Mouse (Mus musculus) kidney, postnatal 25 days (tissue): ENCODE measurements around the gene Ift122.

Experiments used
- DNase-seq, 2 experiments: peaks; one replicate each; pipeline ENCODE4 v3.0.0; 2021; ENCODE audit warnings: mixed read lengths in 2 of 2

Ift122 gene

DNA sequence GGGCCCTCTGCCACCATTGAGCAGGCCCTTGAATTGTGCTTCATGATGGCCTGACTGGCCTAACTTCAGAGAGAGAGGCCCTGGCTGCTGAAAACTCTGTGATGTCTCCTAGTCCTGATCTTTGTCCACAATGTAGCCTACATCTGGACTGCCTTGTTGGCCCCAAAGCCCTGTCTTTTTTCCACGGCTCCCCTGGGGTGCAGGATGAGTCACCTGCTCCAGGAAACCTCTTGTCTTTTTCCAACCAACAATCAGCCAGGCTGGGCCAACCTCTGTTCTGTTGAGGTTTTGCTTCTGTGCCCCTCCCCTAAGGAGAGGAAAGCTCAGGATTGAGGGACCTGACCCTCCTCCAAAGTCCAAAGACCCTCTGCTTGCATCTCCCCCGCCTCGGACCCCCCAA lies 108.5 kb downstream of the Ift122 start:
- DNase-seq = no peak

GRCm38 (mm10) chr6:115962439-115963085 lies 109.3 kb downstream of the Ift122 start:
- no peak for DNase-seq

DNA sequence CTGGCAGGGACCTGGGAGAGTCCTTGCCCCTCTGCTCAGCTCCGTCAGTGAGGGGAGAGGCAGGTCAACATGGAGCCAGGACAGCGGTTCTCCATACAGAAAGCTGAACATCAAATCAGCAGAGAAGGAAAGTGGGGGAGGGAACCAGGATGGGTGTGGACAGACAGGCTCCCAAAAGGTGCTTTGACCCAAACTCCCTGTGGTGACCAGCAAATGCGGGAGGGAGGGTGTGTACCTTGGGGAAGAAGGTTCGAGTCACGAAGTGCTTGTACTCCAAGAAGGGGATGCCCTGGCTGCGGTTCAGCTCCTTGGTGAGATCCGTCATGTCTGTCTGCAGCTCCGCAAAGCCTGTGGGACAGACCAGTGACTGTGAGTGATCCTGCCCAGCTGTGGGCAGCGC lies 110.4 kb downstream of the Ift122 start:
- DNase-seq = peak in 1 of 2 experiments; percentile 56

DNA sequence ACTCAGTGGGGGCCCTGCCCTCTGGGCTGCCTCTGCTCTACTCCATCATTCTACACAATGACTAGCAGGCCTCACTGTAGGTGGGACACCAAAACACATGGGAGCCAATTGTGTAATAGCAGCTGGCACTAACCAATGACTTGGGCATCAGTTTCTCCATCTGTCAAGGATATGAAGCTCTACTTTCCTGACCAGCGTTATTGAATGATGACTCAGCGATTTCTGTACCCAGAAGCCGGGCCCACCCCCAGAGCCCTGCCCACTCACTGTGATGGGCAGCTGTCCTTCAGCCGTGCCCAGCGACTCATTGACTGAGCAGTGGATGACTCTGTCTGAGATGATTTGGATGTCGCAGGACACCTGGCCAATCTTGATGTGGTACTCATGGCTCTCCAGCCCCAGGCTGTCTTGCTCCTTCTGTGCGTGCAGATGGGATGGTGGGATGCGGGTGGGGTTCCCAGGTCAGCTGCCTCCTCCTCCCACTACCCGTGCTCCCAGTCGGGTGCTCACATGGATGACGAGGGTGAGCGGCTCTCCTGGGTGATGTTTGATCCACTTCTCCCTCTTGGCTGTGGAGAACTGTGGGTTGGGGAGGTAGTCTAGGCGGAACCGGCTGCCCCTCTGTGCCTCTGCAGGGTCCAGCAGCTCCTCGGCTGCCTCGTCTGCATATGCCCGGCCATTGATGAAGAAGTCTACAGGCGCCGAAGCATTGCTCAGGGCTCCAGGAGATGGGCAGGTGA lies 113.1 kb downstream of the Ift122 start:
- DNase-seq = no peak

DNA sequence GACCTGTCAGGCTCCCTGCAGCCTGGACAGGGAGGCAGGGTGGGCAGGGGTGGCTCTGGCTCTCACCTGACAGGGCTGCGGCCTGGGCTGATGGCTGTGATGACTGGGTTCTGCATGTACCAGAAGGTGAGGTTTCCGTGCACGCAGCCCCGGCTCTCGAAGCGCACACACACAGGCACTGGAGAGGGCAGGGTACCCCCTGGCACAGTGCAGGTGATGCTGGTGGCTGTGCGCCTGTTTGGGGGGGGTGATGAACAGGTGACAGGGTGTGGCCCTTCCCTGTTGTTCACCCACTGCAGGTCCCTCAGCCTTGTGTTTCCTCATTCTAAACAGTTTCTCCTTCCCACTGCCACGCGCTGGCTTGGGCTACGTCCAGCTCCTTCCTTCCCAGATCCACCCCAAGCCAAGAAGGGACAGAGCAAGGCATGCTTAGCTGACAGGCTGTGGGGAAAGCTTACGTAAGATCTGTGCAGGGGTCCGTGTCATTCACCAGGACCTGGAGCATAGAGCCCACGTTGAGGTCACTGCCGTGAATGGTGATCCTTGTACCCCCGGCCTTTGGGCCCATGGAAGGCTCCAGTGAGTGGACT lies 114.1 kb downstream of the Ift122 start:
- DNase-seq = no peak

DNA sequence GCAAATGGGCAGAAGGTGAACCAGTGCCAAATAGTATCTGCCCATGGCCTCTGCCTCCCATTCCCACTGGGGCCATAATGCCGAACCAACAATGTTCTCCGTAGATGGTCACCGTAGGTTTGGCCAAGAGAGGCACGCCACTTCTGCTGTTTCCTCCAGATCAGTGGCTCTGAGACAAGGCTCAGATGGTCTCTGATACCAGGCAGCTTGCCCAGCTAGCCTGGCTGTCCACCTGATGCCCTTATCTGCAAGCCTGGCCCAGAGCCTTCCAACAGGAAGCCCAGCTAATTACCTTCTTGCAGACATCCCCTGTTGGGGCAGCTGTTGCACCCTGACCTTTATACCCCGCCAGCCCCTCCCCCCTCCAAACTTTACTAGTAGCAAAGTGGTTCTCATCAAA lies 114.8 kb downstream of the Ift122 start:
- DNase-seq = no peak

DNA sequence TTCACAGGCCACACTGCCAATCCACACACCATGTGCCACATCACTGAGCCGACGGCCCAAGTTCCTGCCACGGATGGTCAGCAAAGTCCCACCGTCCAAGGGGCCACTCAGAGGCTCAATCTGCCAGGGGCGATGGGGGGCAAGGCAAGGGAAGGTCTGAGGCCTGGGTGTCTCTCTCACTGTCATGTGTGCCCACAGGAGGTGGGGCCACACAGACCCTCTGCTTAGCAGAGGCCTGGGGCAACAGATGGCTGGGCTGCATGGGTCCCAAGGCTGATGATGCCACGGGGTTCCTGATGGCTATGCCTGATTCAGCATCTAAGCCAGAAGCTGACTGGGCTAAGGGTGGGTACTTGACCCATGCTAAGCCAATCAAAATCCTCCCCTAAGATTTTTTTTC lies 115.4 kb downstream of the Ift122 start:
- no peak for DNase-seq

DNA sequence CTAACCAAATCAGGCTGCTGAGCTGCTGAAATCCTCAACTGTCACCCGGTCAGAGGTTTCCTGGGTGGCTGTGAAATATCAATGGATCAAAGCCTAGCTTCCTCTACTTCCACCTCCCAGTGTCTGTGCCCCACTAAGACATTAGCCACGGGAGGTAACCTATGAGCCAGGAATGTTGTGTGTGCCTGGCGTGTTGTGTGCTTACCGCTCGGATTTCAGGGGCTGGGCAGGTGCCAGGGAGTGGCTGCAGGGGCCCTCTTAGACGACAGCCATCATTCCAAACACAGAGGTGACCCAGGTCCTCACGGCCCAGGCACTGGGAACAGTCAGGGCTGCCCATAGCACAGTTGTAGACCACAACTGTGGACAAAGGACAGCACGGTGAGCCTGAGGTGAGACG lies 115.8 kb downstream of the Ift122 start:
- DNase-seq = no peak

DNA sequence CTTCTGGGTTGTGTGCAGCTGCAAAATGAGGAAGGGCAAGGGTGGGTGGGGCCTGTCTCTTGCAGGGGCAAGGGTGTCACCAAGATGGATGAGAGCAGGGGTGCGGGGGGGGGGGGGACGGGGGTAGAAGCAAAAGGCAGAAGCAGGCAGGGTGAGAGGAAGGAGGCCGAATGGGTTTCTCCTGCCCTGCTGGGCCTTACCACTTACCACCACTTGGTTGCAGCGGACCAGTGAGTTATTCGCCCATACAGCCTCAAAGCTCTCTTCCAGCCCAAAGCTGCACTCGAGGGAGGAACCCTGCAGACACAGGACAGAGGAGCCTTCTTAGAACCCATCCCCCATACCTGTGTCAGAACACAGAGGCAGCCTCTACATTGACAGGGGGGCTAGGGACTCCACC lies 116.7 kb downstream of the Ift122 start:
- DNase-seq = no peak

DNA sequence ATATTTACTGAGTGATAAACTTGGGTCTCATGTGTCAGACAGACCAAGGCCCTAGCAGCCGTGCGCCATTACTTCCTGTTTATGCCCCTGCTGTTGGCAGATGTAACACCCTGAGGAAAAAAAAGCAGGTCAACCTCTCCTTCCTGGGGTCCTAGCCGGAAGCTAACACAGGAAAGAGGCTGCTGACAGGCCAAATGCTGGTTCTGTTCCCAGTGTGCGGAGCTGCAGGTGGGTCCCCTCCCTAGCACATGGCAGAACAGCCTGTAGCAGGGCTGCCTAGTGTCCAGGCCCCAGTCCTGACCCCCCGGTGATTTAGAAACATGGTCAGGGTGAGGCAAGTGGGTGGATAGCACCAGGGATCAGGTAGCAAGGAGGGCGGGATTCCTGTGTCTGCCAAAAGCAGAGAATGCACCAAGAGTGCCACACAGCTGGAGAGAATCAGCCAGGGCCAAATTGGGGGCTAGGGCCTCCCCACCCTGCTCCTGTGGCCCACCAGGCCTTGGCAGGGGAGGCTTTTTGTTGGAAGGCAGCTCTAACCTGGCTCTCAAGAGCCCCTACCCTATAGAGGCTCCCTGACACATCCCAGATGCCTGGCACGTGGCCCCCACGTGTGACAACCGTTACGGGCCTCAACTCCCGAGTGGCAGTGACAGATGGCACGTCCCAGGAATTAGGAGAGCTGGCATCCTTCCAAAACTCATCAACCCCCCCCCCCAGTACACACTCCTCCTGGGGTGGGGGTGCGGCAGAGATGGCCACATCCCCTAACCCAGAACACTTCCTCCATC lies 118.2 kb downstream of the Ift122 start:
- DNase-seq = peak in 1 of 2 experiments; percentile 79

- peak in 1 of 2 experiments; percentile 36 for DNase-seq
These were observed 119.0 kb downstream of the Ift122 start for GRCm38 (mm10) chr6:115972083-115972764.

DNA sequence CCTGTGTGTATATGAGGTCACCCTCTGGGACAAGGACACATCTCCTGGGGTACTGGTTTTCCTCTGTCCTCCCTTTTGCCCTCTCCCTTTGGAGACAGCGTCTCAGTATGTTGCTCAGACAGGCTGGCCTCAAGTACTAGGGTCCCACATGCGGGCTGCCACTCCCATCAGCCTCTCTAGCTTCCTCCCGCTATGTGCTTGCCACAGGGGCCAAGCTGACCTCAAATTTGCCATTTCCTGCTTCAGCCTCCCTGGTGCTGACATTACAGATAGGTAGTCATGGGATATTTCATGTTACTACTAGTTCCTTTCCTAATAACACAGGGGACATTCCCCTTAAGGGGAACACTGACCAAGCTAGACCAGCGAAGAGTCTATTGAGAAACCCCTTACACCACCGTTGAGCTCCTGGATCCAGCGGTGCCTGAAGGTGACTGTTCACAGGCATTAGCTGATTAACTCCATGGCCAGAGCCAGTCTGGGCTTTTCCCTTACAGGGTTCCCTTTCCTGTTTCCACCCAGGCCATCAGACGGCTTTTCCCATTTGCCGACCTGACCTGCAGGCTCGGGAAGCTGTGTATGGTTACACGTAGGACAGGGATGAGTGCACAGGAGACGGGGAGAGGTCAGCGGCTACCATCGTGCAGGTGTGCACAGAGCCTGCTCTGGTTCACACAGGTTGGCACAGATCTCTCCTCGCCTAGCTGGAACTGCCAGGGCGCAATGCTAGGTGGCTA lies 120.0 kb downstream of the Ift122 start:
- DNase-seq = peak in 1 of 2 experiments; percentile 53

- DNase-seq = no peak
These were observed 120.8 kb downstream of the Ift122 start for GRCm38 (mm10) chr6:115973881-115974662.

DNA sequence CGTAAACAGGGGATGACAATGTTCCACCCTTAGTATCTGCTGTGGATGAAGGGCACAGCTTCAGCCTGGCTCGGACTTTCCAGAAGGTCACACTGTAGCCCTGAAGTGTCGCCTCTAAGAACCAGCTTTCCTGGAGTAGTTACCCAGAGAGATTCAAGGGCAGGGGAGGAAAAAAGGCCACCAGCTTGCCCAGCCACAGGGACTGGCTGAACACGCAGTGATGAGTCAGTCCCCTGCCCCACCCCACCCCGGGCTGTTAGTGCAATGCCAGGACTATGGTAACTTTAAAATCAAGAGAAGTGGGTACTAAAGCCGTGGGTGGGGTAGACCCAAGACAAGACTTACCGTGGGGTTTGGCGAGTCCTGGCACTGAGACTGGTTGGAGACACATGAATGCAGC lies 122.3 kb downstream of the Ift122 start:
- DNase-seq = no peak
